Mouse (Mus musculus) megakaryocyte, embryonic 14.5 days (primary cell): Measurements from ENCODE around the gene Eps8l2. TPM values are rescaled to one million over a fixed set of nuclear protein-coding genes. Genes with fewer than 3 reads are reported as not detected.

Source experiments
- H3K27me3 ChIP-seq: replicated peaks from 2 replicates; pipeline ENCODE3; 2012; ENCODE audit warnings: inconsistent platforms
- H3K36me3 ChIP-seq: replicated peaks from 2 replicates; pipeline ENCODE3; 2012; ENCODE audit warnings: low read length, inconsistent platforms, mixed read lengths
- H3K4me1 ChIP-seq: 2 replicates; pipeline ENCODE4 v1.6.1; 2012; ENCODE audit warnings: inconsistent platforms
- H3K4me3 ChIP-seq: replicated peaks from 2 replicates; pipeline ENCODE3; 2012; ENCODE audit warnings: moderate library complexity, mild to moderate bottlenecking, inconsistent platforms
- H3K9me3 ChIP-seq: 2 replicates; pipeline ENCODE4 v1.6.1; 2012; ENCODE audit warnings: inconsistent platforms
- FLI1 ChIP-seq: IDR thresholded peaks from 2 replicates; pipeline ENCODE4 v1.6.1; 2012; ENCODE audit warnings: low read length, inconsistent platforms, mixed read lengths
- GATA1 ChIP-seq: IDR thresholded peaks from 3 replicates; pipeline ENCODE4 v1.6.1; 2012; ENCODE audit warnings: mixed read lengths, low read length, inconsistent platforms, borderline replicate concordance
- polyA plus RNA-seq: library from polyadenylated mRNA; stranded (reverse); fragments of >175 nt; gene quantifications from 2 replicates; pipeline ENCODE4 v1.2.3, GENCODE M21; 2012; ENCODE audit warnings: low replicate concordance; ENCODE audit not compliant: insufficient read depth

The Eps8l2 gene
- polyA plus RNA-seq, 1 experiment = 0.10 TPM

DNA sequence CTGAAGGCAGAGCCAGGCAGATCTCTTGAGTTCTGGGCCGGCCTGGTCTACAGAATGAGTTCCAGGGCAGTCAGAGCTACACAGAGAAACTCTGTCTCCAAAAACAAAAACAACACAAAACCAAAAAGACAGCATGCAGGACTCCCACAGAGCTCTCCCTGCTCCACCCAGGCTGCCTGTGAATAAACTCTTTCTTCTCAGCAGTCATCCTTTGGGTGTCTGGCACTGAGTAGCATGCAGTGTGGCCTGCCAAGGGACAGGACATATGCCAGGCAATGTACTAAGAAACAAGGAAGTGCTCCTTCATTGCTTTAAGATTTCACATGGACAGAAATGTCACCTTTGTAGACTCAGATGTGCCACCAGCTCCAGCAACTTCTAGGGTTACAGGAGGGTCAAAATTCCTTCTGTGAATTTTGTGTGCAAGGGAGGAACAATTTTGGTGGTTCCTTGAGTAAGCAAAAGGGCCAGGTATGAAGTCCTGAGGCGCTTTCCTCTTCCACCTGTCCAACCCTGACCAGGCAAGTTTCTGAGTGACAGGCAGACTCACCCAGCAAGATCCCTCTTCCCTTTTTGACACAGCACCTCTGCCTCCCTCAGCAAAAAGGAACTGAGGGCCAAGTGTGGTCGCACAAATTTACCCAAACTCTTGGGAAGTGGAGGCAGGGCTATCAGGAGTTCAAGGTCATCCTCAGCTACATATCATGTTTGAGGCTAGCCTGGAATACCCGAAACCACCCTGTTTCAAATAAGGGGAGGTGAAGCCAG, 42.6 kb downstream of the Eps8l2 start:
- H3K4me3 ChIP-seq = no peak overlapping the region
- H3K4me1 ChIP-seq = peaks cover 65% of the 10 kb centered on the region
- TF ChIP-seq GATA1 (no peak), FLI1 (no peak)
- H3K27me3 ChIP-seq = peaks cover 9% of the 10 kb centered on the region
- H3K36me3 ChIP-seq = no peaks in the 10 kb centered on the region
- no peaks in the 10 kb centered on the region for H3K9me3 ChIP-seq

DNA sequence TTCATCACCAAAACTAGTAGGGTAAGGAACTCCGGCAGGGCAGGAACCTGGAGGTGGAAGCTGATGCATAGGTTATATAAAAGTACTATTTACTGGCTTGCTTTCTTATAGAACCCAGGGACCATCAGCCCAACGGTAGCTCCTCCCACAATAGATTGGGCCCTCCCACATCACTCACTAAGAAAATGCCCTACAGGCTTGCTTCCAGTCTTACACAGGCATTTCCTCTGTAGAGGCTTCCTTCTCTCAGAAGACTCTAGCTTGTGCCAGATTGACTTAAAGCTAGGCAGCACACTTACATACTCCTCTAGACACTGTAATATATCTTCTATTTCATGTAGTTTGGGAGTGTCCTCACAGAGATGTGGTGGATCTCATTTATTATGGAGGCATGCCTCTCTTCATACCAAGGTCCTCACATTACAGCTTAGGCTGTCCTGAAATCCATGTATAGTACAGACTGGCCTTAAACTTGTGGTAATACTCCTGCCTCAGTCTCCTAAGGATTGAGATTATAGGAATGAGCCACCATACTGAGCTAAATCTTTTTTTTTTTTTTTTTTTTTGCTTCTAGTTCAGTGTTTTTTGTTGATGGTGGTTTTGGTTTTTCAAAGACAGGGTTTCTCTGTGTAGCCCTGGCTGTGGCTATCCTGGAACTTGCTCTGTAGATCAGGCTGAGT, 49.3 kb downstream of the Eps8l2 start:
- H3K4me3 ChIP-seq = no peak overlapping the region
- TF ChIP-seq GATA1 (no peak), FLI1 (no peak)
- H3K9me3 ChIP-seq = no peaks in the 10 kb centered on the region
- H3K27me3 ChIP-seq = peaks cover 9% of the 10 kb centered on the region
- no peaks in the 10 kb centered on the region for H3K36me3 ChIP-seq
- peaks cover 89% of the 10 kb centered on the region for H3K4me1 ChIP-seq

DNA sequence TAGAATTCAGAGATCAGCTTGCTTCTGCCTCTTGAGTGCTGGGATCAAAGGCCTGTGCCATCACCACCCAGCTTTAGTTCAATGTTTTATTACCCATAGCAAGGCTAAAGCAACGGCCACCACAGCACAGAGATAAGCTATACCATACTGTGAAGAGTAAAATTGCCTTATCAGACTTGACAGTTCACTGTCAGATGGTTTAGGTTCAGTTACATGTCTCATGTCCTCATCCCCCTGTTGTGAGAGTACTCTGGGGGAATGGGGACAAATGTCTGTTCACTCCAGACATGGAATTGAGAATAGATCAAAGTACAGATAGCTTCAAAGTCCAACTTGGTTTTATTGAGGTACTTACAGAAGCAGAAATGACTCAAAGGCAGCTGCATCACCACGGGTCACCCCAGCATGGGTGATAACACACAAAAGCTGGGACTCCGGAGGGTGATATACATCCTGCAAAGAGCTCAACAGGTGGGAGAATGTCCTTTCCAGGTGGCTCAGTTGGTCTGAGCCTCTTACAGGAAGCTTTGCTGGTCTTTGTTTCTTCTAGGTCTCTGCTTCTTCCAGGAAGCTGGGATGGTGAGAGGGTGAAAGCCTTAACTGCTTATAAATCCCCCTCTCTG, 49.9 kb downstream of the Eps8l2 start:
- Histone ChIP-seq H3K36me3 (no peaks in the 10 kb centered on the region), H3K4me3 (no peak overlapping the region), H3K4me1 (peaks cover 89% of the 10 kb centered on the region), H3K27me3 (peaks cover 8% of the 10 kb centered on the region), H3K9me3 (no peaks in the 10 kb centered on the region)
- TF ChIP-seq FLI1 (no peak), GATA1 (no peak)

DNA sequence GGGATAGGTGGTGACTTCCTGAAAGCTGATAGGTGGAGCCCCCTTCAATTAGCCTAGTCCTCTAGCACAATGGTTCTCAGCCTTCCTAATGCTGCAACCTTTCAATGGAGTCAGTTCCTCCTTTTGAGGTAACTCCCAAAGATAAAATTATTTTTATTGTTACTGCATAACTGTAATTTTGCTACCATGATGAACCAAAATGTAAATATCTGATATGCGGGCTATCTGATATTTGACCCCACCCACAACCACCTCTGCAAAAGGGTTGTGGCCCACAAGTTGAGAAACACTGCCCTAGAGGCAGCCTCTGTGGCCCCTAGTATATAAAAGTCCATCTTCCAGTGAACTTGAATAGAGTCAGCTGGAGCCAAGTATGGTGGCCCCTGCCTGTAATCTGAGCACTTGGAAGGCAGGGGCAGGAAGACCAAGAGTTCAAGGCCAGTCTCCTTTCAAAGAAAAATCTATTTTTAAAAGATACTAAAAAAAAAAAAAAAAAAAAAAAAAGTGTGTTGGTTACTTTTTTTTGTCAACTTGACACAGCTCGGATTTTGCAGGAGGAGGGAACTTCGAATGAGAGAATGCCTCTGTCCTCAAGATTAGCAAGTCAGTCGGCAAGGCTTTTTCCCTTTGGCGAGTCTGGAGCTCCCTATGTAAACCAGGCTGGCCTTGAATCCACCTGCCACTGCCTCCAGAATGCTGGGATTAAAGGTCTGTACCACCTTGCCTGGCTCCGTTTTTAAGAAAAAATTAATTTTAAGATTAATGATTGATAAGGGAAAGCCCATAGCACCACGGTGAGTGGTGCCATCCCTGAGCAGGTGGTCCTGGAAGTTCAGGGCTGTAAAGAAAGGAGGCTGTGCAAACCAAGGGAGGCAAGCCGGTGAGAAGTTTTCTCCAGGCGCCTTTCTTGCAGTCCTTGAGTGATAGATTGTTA, 51.9 kb downstream of the Eps8l2 start:
- H3K9me3 ChIP-seq = no peaks in the 10 kb centered on the region
- H3K27me3 ChIP-seq = peaks cover 4% of the 10 kb centered on the region
- peak overlapping the region; percentile 98 for H3K4me3 ChIP-seq
- peaks cover 5% of the 10 kb centered on the region for H3K36me3 ChIP-seq
- peaks cover 89% of the 10 kb centered on the region for H3K4me1 ChIP-seq
- TF ChIP-seq FLI1 (no peak), GATA1 (no peak)

DNA sequence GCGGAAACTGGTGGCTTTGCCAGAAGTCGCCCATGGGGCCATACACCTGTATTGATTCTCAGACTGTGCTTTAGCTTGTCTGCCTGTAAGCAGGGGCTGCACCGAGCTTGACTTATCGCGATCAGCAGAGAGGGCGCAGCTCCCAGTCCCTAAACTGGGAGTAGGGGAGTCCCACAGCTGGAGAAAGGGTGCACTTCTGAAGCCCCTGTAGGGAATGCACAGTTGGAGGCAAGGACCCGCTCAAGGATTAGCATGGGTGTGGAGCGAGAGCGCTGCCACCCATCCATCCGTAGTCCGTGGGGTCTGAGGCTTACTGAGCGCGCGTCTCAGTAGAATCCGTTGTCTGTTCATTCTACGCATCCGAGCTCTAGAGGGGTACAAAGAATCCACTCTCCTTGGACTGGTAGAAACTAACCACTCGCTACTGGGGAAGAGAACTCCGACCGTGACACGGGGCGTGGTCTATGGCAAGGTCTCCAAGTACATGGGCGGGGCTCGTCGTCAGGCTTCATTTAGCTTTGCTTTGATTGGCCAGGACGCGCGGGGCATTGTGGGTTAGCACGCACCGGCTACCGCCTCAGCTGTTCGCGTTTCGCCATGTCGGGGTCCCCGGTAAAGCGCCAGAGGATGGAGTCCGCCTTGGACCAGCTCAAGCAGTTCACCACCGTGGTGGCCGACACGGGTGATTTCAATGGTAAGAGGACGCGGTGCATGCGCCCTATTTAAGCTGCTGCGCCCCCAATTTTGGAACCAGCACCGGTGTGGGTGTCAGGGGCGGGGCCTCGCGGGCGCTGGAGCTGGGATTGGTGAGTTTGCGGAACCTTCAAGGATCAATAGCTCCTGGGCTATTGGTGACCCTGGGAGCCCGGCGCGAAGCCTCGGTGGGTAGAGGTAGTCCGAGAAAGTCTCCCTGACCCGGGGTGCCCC, 53.2 kb downstream of the Eps8l2 start, which contains the start of gene Taldo1:
Gene Taldo1, plus strand, starts transcription at position 575 of the 927 bp plus-strand sequence.
- Histone ChIP-seq H3K4me1 (peaks cover 89% of the 10 kb centered on the region), H3K36me3 (peaks cover 18% of the 10 kb centered on the region)
- TF ChIP-seq GATA1 = no peak
- no peak for TF ChIP-seq FLI1

DNA sequence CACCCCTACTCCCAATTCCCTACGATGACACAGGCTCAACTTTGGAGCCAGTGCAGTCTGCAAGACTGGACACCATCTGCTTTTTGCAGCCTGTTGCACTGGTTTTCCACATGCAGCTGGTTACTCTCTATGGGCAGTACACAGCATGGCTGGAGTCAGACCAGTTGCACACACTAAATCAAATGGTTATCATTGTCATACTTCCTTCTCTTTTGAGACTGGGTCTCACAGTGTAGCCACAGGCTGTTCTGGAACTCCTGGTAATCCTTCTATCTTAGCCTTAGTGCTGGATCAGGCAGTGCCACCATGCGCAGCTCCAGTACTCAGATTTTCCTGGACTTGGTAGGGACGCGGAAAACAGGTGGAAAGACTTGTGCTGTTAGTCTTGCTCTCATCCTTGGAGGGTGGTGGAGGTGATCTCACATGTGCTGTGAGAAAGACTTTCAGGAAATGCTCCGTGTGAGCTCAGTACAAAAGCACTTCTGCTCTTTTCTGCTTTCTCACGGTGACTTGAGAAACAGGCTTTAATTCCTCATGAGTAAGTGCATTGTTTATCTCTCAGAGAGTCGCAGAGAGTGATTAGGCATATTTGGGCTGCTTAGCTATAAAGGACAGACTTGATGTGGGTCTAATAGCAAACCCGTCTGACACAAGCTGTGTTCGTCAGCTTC, 54.0 kb downstream of the Eps8l2 start:
- peak; percentile 85; the same call in 2 of the 3 replicates for TF ChIP-seq GATA1
- no peak for TF ChIP-seq FLI1
- Histone ChIP-seq H3K9me3 (no peaks in the 10 kb centered on the region), H3K4me1 (peaks cover 82% of the 10 kb centered on the region), H3K27me3 (no peaks in the 10 kb centered on the region), H3K36me3 (peaks cover 24% of the 10 kb centered on the region), H3K4me3 (peak overlapping the region; percentile 98)

More for the DNA sequence above, 53.2 kb downstream of the Eps8l2 start, which contains the start of gene Taldo1:
- Histone ChIP-seq H3K27me3 (no peaks in the 10 kb centered on the region), H3K9me3 (no peaks in the 10 kb centered on the region), H3K4me3 (peak within 1 kb of the TSS; percentile 98)

DNA sequence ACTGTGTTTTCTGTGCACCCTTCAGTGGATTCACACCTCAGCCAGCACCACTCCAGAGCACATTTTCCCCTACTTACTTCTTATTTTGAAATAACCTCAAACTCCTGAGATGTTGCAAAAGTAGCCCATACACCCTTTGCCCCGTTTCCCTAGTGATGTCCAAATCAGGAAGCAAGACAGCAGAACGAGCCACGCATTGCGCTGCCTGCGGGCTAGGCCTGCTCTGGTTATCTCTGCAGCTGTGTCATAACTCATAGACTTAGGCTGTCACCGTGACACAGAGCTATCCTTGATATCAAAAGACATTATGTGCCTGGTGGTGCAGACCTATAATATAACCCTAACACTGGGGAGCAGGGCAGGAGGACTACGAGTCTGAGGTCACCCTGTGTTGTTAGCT, 55.5 kb downstream of the Eps8l2 start:
- H3K4me3 ChIP-seq = peak overlapping the region; percentile 85
- H3K36me3 ChIP-seq = peaks cover 39% of the 10 kb centered on the region
- H3K9me3 ChIP-seq = no peaks in the 10 kb centered on the region
- no peaks in the 10 kb centered on the region for H3K27me3 ChIP-seq
- no peak for TF ChIP-seq FLI1
- peak; percentile 89 for TF ChIP-seq GATA1
- H3K4me1 ChIP-seq = peaks cover 74% of the 10 kb centered on the region

DNA sequence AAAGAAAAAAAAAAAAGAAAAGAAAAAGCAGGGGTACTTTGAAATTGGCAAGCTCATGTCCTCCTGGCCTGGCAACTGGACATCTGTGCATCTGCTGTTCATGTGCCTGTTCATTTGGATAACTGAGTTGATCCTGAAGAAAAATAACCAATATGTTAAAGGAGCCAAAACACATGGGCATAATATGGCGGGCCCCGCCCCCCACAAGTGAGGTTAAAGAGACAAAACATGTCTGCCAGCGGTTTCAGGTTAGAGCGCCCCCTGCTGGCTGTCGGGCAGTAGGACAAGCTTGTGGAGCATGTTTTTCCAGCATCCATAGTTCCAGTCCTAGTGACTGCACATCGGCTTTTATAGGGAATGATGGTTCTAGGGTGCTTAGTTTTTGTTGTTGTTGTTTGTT, 56.1 kb downstream of the Eps8l2 start:
- peak overlapping the region; percentile 77 for H3K4me3 ChIP-seq
- H3K4me1 ChIP-seq = peaks cover 68% of the 10 kb centered on the region

More for the DNA sequence above, 56.1 kb downstream of the Eps8l2 start:
- TF ChIP-seq GATA1 (no peak), FLI1 (no peak)
- Histone ChIP-seq H3K36me3 (peaks cover 45% of the 10 kb centered on the region), H3K27me3 (no peaks in the 10 kb centered on the region), H3K9me3 (no peaks in the 10 kb centered on the region)
